Mouse (Mus musculus): ENCODE data around the gene Opcml. TPM values are rescaled to one million over a fixed set of nuclear protein-coding genes. Genes with fewer than 3 reads are reported as not detected.

Gene Opcml
- polyA plus RNA-seq, 1 experiment from 2014 or later: 88.6 TPM

DNA sequence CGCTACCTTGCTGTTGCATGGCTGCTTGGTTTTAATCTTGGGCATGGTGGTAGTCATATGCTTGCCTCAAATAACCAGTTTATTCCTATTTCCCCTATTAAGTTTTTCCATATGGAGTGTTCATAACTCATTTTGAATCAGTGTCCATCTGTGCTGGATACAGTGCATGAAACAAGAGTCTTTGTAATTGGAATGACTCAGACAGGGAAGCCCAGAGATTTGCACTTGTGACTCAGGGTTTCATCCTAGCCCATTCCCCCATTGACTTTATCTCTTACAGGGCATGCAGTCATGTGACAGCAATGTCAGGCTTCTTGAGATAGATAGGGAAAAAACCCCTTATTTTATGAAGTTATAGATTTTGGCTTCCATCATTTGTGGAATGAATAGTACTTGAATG is 655.3 kb downstream of the Opcml start:
- 50% methylated on average over 1 of the region's 1 CpGs for WGBS
- no peaks in the 10 kb centered on the region for H3K9me3 ChIP-seq (ENCODE audit: control insufficient read depth, low read length)
- no peak overlapping the region for H3K4me3 ChIP-seq (replicated peaks; ENCODE audit: low read length)
- H3K9ac ChIP-seq (replicated peaks; ENCODE audit: low read depth, low read length): no peak overlapping the region
- no peak for ATAC-seq
- H3K4me2 ChIP-seq (ENCODE audit: low read length): no peak overlapping the region
- H3K36me3 ChIP-seq (ENCODE audit: control insufficient read depth, insufficient read depth): no peaks in the 10 kb centered on the region
- H3K27me3 ChIP-seq (replicated peaks; ENCODE audit: control insufficient read depth, insufficient read depth, low read length): no peaks in the 10 kb centered on the region
- no peak overlapping the region for H3K27ac ChIP-seq (ENCODE audit: low read length)
- H3K4me1 ChIP-seq (replicated peaks; ENCODE audit: control insufficient read depth, insufficient read depth, low read length): peaks cover 10% of the 10 kb centered on the region

DNA sequence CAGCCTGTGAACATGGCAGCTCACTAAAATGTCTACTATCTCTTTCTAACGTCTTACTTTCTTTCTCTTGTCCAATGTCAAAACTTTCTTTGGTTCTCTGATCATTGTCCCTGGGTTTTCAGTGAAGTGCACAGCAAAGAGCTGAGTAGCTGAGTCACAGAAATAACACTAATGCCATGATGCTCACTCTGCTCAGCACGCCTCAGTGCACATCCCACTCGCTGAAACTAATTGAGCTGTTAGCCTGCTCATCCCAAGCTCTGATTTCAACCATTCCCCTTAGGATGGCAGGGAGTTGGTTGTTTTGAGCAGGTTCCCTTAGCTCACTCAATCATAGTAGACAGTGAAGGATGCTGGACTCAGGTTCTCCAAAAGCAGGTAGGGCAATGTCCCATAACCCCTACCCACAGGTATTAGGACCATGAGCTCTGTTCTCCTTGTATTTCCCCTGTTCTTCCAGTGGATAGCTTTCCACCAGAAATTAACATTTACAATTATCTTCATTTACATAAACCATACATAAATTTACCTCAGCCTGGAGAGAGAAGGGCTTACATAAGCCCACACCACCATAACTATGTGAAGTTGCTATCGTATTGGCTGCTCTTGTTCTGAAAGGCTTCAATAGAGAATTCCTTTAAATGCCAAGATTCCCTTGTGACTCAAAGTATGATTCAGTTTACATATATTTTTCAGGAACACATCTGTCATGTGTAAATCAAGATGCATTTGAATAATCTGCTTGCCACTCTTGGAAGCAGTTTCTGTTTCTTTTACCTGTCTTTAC is 655.9 kb downstream of the Opcml start:
- Histone ChIP-seq H3K27ac (ENCODE audit: low read length) (no peak overlapping the region), H3K4me3 (replicated peaks; ENCODE audit: low read length) (no peak overlapping the region), H3K36me3 (ENCODE audit: control insufficient read depth, insufficient read depth) (no peaks in the 10 kb centered on the region), H3K27me3 (replicated peaks; ENCODE audit: control insufficient read depth, insufficient read depth, low read length) (no peaks in the 10 kb centered on the region), H3K4me1 (replicated peaks; ENCODE audit: control insufficient read depth, insufficient read depth, low read length) (peaks cover 10% of the 10 kb centered on the region), H3K9me3 (ENCODE audit: control insufficient read depth, low read length) (no peaks in the 10 kb centered on the region), H3K4me2 (ENCODE audit: low read length) (no peak overlapping the region), H3K9ac (replicated peaks; ENCODE audit: low read depth, low read length) (no peak overlapping the region)
- 65% methylated on average over 4 of the region's 4 CpGs for WGBS
- no peak for ATAC-seq

- H3K4me2 ChIP-seq (ENCODE audit: low read length): no peak overlapping the region
- WGBS: 78% methylated on average over 2 of the region's 2 CpGs
- peaks cover under 1% of the 10 kb centered on the region for H3K4me1 ChIP-seq (replicated peaks; ENCODE audit: control insufficient read depth, insufficient read depth, low read length)
- no peak overlapping the region for H3K27ac ChIP-seq (ENCODE audit: low read length)
- H3K27me3 ChIP-seq (replicated peaks; ENCODE audit: control insufficient read depth, insufficient read depth, low read length): no peaks in the 10 kb centered on the region
- H3K36me3 ChIP-seq (ENCODE audit: control insufficient read depth, insufficient read depth): no peaks in the 10 kb centered on the region
- H3K9ac ChIP-seq (replicated peaks; ENCODE audit: low read depth, low read length): no peak overlapping the region
- no peak overlapping the region for H3K4me3 ChIP-seq (replicated peaks; ENCODE audit: low read length)
- ATAC-seq: no peak
- H3K9me3 ChIP-seq (ENCODE audit: control insufficient read depth, low read length): no peaks in the 10 kb centered on the region
Observed at GRCm38 (mm10) chr9:28452509-28452908, 661.9 kb downstream of the Opcml start.

- Histone ChIP-seq H3K4me2 (ENCODE audit: low read length) (no peak overlapping the region), H3K9ac (replicated peaks; ENCODE audit: low read depth, low read length) (no peak overlapping the region), H3K36me3 (ENCODE audit: control insufficient read depth, insufficient read depth) (no peaks in the 10 kb centered on the region), H3K9me3 (ENCODE audit: control insufficient read depth, low read length) (no peaks in the 10 kb centered on the region), H3K27ac (ENCODE audit: low read length) (no peak overlapping the region), H3K4me1 (replicated peaks; ENCODE audit: control insufficient read depth, insufficient read depth, low read length) (peaks cover 6% of the 10 kb centered on the region), H3K4me3 (replicated peaks; ENCODE audit: low read length) (no peak overlapping the region), H3K27me3 (replicated peaks; ENCODE audit: control insufficient read depth, insufficient read depth, low read length) (no peaks in the 10 kb centered on the region)
- ATAC-seq: no peak
- WGBS: 76% methylated on average over 2 of the region's 2 CpGs
Observed at GRCm38 (mm10) chr9:28453062-28453461, 662.5 kb downstream of the Opcml start.

GRCm38 (mm10) chr9:28457982-28458770 is 667.6 kb downstream of the Opcml start:
- 36% methylated on average over 7 of the region's 7 CpGs for whole genome bisulfite sequencing
- Histone ChIP-seq H3K36me3 (ENCODE audit: control insufficient read depth, insufficient read depth) (no peaks in the 10 kb centered on the region), H3K27ac (ENCODE audit: low read length) (peak overlapping the region; percentile 42), H3K9ac (replicated peaks; ENCODE audit: low read depth, low read length) (no peak overlapping the region), H3K4me3 (replicated peaks; ENCODE audit: low read length) (no peak overlapping the region), H3K4me2 (ENCODE audit: low read length) (no peak overlapping the region; the same call in 1 of the 2 replicates), H3K4me1 (replicated peaks; ENCODE audit: control insufficient read depth, insufficient read depth, low read length) (peaks cover 21% of the 10 kb centered on the region), H3K9me3 (ENCODE audit: control insufficient read depth, low read length) (no peaks in the 10 kb centered on the region), H3K27me3 (replicated peaks; ENCODE audit: control insufficient read depth, insufficient read depth, low read length) (no peaks in the 10 kb centered on the region)
- peak; percentile 94 for ATAC-seq

GRCm38 (mm10) chr9:28463622-28464021 is 673.0 kb downstream of the Opcml start:
- Histone ChIP-seq H3K4me2 (ENCODE audit: low read length) (no peak overlapping the region), H3K4me1 (replicated peaks; ENCODE audit: control insufficient read depth, insufficient read depth, low read length) (peaks cover 9% of the 10 kb centered on the region), H3K9ac (replicated peaks; ENCODE audit: low read depth, low read length) (no peak overlapping the region), H3K36me3 (ENCODE audit: control insufficient read depth, insufficient read depth) (no peaks in the 10 kb centered on the region), H3K4me3 (replicated peaks; ENCODE audit: low read length) (no peak overlapping the region), H3K27me3 (replicated peaks; ENCODE audit: control insufficient read depth, insufficient read depth, low read length) (no peaks in the 10 kb centered on the region), H3K27ac (ENCODE audit: low read length) (no peak overlapping the region), H3K9me3 (ENCODE audit: control insufficient read depth, low read length) (no peaks in the 10 kb centered on the region)
- 89% methylated on average over 6 of the region's 6 CpGs for WGBS
- no peak for ATAC-seq

- Histone ChIP-seq H3K4me1 (replicated peaks; ENCODE audit: control insufficient read depth, insufficient read depth, low read length) (no peaks in the 10 kb centered on the region), H3K36me3 (ENCODE audit: control insufficient read depth, insufficient read depth) (no peaks in the 10 kb centered on the region), H3K27me3 (replicated peaks; ENCODE audit: control insufficient read depth, insufficient read depth, low read length) (no peaks in the 10 kb centered on the region), H3K4me2 (ENCODE audit: low read length) (no peak overlapping the region), H3K9me3 (ENCODE audit: control insufficient read depth, low read length) (no peaks in the 10 kb centered on the region), H3K27ac (ENCODE audit: low read length) (no peak overlapping the region), H3K9ac (replicated peaks; ENCODE audit: low read depth, low read length) (no peak overlapping the region), H3K4me3 (replicated peaks; ENCODE audit: low read length) (no peak overlapping the region)
- WGBS: 84% methylated on average over 6 of the region's 6 CpGs
- no peak for ATAC-seq
Observed at GRCm38 (mm10) chr9:28469419-28469818, 678.8 kb downstream of the Opcml start.

GRCm38 (mm10) chr9:28471501-28471900 is 680.9 kb downstream of the Opcml start:
- 55% methylated on average over 4 of the region's 4 CpGs for WGBS
- Histone ChIP-seq H3K4me3 (replicated peaks; ENCODE audit: low read length) (no peak overlapping the region), H3K9me3 (ENCODE audit: control insufficient read depth, low read length) (no peaks in the 10 kb centered on the region), H3K9ac (replicated peaks; ENCODE audit: low read depth, low read length) (no peak overlapping the region), H3K4me2 (ENCODE audit: low read length) (no peak overlapping the region), H3K36me3 (ENCODE audit: control insufficient read depth, insufficient read depth) (no peaks in the 10 kb centered on the region), H3K27ac (ENCODE audit: low read length) (no peak overlapping the region), H3K4me1 (replicated peaks; ENCODE audit: control insufficient read depth, insufficient read depth, low read length) (no peaks in the 10 kb centered on the region), H3K27me3 (replicated peaks; ENCODE audit: control insufficient read depth, insufficient read depth, low read length) (no peaks in the 10 kb centered on the region)
- no peak for ATAC-seq

- no peak for ATAC-seq
- 92% methylated on average over 6 of the region's 6 CpGs for WGBS
- no peak overlapping the region for H3K4me3 ChIP-seq (replicated peaks; ENCODE audit: low read length)
- H3K27ac ChIP-seq (ENCODE audit: low read length): no peak overlapping the region
- H3K4me1 ChIP-seq (replicated peaks; ENCODE audit: control insufficient read depth, insufficient read depth, low read length): no peaks in the 10 kb centered on the region
- H3K27me3 ChIP-seq (replicated peaks; ENCODE audit: control insufficient read depth, insufficient read depth, low read length): no peaks in the 10 kb centered on the region
- no peaks in the 10 kb centered on the region for H3K36me3 ChIP-seq (ENCODE audit: control insufficient read depth, insufficient read depth)
- H3K4me2 ChIP-seq (ENCODE audit: low read length): no peak overlapping the region
- H3K9ac ChIP-seq (replicated peaks; ENCODE audit: low read depth, low read length): no peak overlapping the region
- H3K9me3 ChIP-seq (ENCODE audit: control insufficient read depth, low read length): no peaks in the 10 kb centered on the region
Observed at GRCm38 (mm10) chr9:28474586-28474985, 684.0 kb downstream of the Opcml start.
